Mouse (Mus musculus) mesoderm, embryonic 11.5 days (tissue): ENCODE results near the gene Lipt1.

Experiments
- DNase-seq: peaks from one replicate; pipeline ENCODE4 v3.0.0-alpha.2; 2012; ENCODE audit warnings: low read depth, low spot score

Gene Lipt1

GRCm38 (mm10) chr1:37871704-37872103, at the start of gene Lipt1:
Gene Lipt1, plus strand, starts transcription at chr1:37871738.
- DNase-seq, result peak; percentile 41

GRCm38 (mm10) chr1:37831681-37832080, 39.9 kb upstream of the Lipt1 start:
- no peak for DNase-seq

GRCm38 (mm10) chr1:37846878-37847277, 24.7 kb upstream of the Lipt1 start:
- no peak for DNase-seq

GRCm38 (mm10) chr1:37850696-37851095, 20.8 kb upstream of the Lipt1 start:
- DNase-seq, result peak; percentile 26

GRCm38 (mm10) chr1:37864511-37865400, 6.8 kb upstream of the Lipt1 start:
- DNase-seq, result peak; percentile 99

- DNase-seq, result no peak
Observed at GRCm38 (mm10) chr1:37865401-37866215, 5.9 kb upstream of the Lipt1 start.

- DNase-seq, result no peak
Observed at GRCm38 (mm10) chr1:37866286-37866685, 5.3 kb upstream of the Lipt1 start, which contains the start of gene Tsga10. Gene Tsga10, minus strand, starts transcription at chr1:37866429.

- peak; percentile 56 for DNase-seq
Observed at GRCm38 (mm10) chr1:37867056-37867455, 4.5 kb upstream of the Lipt1 start.

GRCm38 (mm10) chr1:37867684-37868322, 3.7 kb upstream of the Lipt1 start:
- DNase-seq, result no peak

GRCm38 (mm10) chr1:37868640-37869039, 2.9 kb upstream of the Lipt1 start:
- DNase-seq, result no peak

- no peak for DNase-seq
Observed at GRCm38 (mm10) chr1:37869362-37869761, 2.2 kb upstream of the Lipt1 start.

- peak; percentile 79 for DNase-seq
Observed at GRCm38 (mm10) chr1:37872131-37873067, 861 bp downstream of the Lipt1 start.

GRCm38 (mm10) chr1:37873157-37873556, 1.6 kb downstream of the Lipt1 start:
- DNase-seq, result no peak

GRCm38 (mm10) chr1:37877736-37878460, 6.4 kb downstream of the Lipt1 start:
- no peak for DNase-seq

GRCm38 (mm10) chr1:37883411-37883810, 11.9 kb downstream of the Lipt1 start:
- no peak for DNase-seq

- DNase-seq, result no peak
Observed at GRCm38 (mm10) chr1:37884451-37884850, 12.9 kb downstream of the Lipt1 start.

GRCm38 (mm10) chr1:37889206-37889605, 17.7 kb downstream of the Lipt1 start:
- DNase-seq, result no peak

- DNase-seq, result peak; percentile 97
Observed at GRCm38 (mm10) chr1:37890025-37890652, 18.6 kb downstream of the Lipt1 start, which contains the start of the genes Mitd1 and Mrpl30. Gene Mitd1, minus strand, starts transcription at chr1:37890411. Gene Mrpl30, plus strand, starts transcription at chr1:37890477.

- no peak for DNase-seq
Observed at GRCm38 (mm10) chr1:37891400-37891799, 19.9 kb downstream of the Lipt1 start.
